Mouse (Mus musculus): Measurements from ENCODE around the gene Pole3.
A peak's percentile ranks its signal among the peaks of the same experiment; 100 is the strongest.

The Pole3 gene

GRCm38 (mm10) chr4:62518416-62519121 is 6.3 kb downstream of the Pole3 start:
- peak; percentile 79 to 88 for DNase-seq

GRCm38 (mm10) chr4:62517538-62518415 is 7.1 kb downstream of the Pole3 start:
- DNase-seq = no peak

- DNase-seq = no peak
These were observed 7.8 kb downstream of the Pole3 start for GRCm38 (mm10) chr4:62517046-62517445.

- DNase-seq = no peak
These were observed 8.3 kb downstream of the Pole3 start for GRCm38 (mm10) chr4:62516579-62516978.

- peak; percentile 70 to 80 for DNase-seq
These were observed 8.8 kb downstream of the Pole3 start for GRCm38 (mm10) chr4:62516079-62516478.

- DNase-seq = peak; percentile 48 to 58
These were observed 9.4 kb downstream of the Pole3 start for GRCm38 (mm10) chr4:62515490-62515889.

- DNase-seq = peak in 1 of 2 experiments; percentile 44
These were observed 9.9 kb downstream of the Pole3 start for GRCm38 (mm10) chr4:62514995-62515394.

GRCm38 (mm10) chr4:62513998-62514506 is 10.8 kb downstream of the Pole3 start:
- DNase-seq = no peak

GRCm38 (mm10) chr4:62509946-62510345 is 14.9 kb downstream of the Pole3 start:
- no peak for DNase-seq

- no peak for DNase-seq
These were observed 16.0 kb downstream of the Pole3 start for GRCm38 (mm10) chr4:62508839-62509238.

- peak; percentile 50 to 73 for DNase-seq
These were observed 18.1 kb downstream of the Pole3 start for GRCm38 (mm10) chr4:62506798-62507197.

GRCm38 (mm10) chr4:62505991-62506390 is 18.9 kb downstream of the Pole3 start:
- no peak for DNase-seq

GRCm38 (mm10) chr4:62503374-62503970 is 21.4 kb downstream of the Pole3 start, which contains the start of gene Hdhd3:
Gene Hdhd3 (minus strand): TSS chr4:62503467.
- no peak for DNase-seq

- no peak for DNase-seq
These were observed 21.9 kb downstream of the Pole3 start for GRCm38 (mm10) chr4:62502969-62503368.

- peak; percentile 93 to 94 for DNase-seq
These were observed 22.7 kb downstream of the Pole3 start for GRCm38 (mm10) chr4:62501964-62502732.

GRCm38 (mm10) chr4:62501534-62501933 is 23.3 kb downstream of the Pole3 start:
- DNase-seq = peak in 1 of 2 experiments; percentile 35

GRCm38 (mm10) chr4:62500799-62501198 is 24.1 kb downstream of the Pole3 start:
- DNase-seq = no peak

GRCm38 (mm10) chr4:62496815-62497214 is 28.1 kb downstream of the Pole3 start:
- DNase-seq = peak; percentile 38 to 44

- no peak for DNase-seq
These were observed 28.9 kb downstream of the Pole3 start for GRCm38 (mm10) chr4:62495946-62496345.

- DNase-seq = no peak
These were observed 30.6 kb downstream of the Pole3 start for GRCm38 (mm10) chr4:62494230-62494629.

- no peak for DNase-seq
These were observed 32.2 kb downstream of the Pole3 start for GRCm38 (mm10) chr4:62492682-62493081.

- no peak for DNase-seq
These were observed 37.0 kb downstream of the Pole3 start for GRCm38 (mm10) chr4:62487914-62488313.
